In genomic region chr2:165778927-165779326, GRCm38 (mm10) we compare ENCODE assay signal across 8 mouse cellular contexts.
A peak's percentile ranks its signal among the peaks of the same experiment; 100 is the strongest.
DNase-seq lines count a peak whose midpoint lies in the region; ATAC-seq and TF ChIP-seq lines count a peak whose summit lies in the region.

No protein-coding gene starts in this region.

- ATAC-seq in limb, embryonic 11.5 days (ENCODE audit: insufficient number of reproducible peaks, low FRiP score, low TSS enrichment, low read depth), result no peak

- H3ac ChIP-seq in myocyte (ENCODE audit: control insufficient read depth, insufficient read length), result no peak overlapping the region

- H3K4me2 ChIP-seq in limb, embryonic 11.5 days (ENCODE audit: low read depth, severe bottlenecking), result no peak overlapping the region
- no peak overlapping the region for H3K4me2 ChIP-seq in myocyte (ENCODE audit: low read depth)

- DNase-seq in 416B (ENCODE audit: low read depth), result peak; percentile 83
- peak; percentile 60 for DNase-seq in adrenal gland, adult 8-10 months
- peak; percentile 78 for DNase-seq in embryo, embryonic 9.5 days (ENCODE audit: extremely low spot score)
- DNase-seq in gastrocnemius, postnatal 4 days (ENCODE audit: low spot score in 2 of 2), result peak; percentile 46 to 74
- peak; percentile 59 to 80 for DNase-seq in kidney, adult 8-10 months
- peak; percentile 89 for DNase-seq in limb, embryonic 11.5 days (ENCODE audit: low spot score)
- peak; percentile 38 to 51 for DNase-seq in spleen, postnatal 36 days (ENCODE audit: low spot score in 2 of 2)

- peaks cover 2% of the 10 kb centered on the region; the same call in 1 of the 2 replicates for H3K4me1 ChIP-seq in limb, embryonic 11.5 days (ENCODE audit: control insufficient read depth, insufficient read depth, low read length)

- no peak overlapping the region for H3K27ac ChIP-seq in limb, embryonic 11.5 days (replicated peaks; ENCODE audit: low read depth, low read length)

- H3K27me3 ChIP-seq in limb, embryonic 11.5 days (ENCODE audit: control insufficient read depth, insufficient read depth, low read length), result no peaks in the 10 kb centered on the region
- no peaks in the 10 kb centered on the region for H3K27me3 ChIP-seq in myocyte (ENCODE audit: control insufficient read depth, insufficient read depth, insufficient read length)

- no peak for TF ChIP-seq POLR2A in myocyte (IDR thresholded peaks at IDR 0.05; ENCODE audit: insufficient read length, low read depth)

- 0 out of 2 replicates have a peak, but pooled peaks cover 3% of the 10 kb centered on the region for H3K36me3 ChIP-seq in limb, embryonic 11.5 days (ENCODE audit: control insufficient read depth, insufficient read depth, low read length)
- no peaks in the 10 kb centered on the region for H3K36me3 ChIP-seq in myocyte (ENCODE audit: control insufficient read depth, insufficient read depth)

- H3K9me3 ChIP-seq in limb, embryonic 11.5 days (ENCODE audit: control insufficient read depth, low read length), result no peaks in the 10 kb centered on the region

- H3K9ac ChIP-seq in limb, embryonic 11.5 days (ENCODE audit: low read length), result no peak overlapping the region

- no peak overlapping the region for H3K4me3 ChIP-seq in limb, embryonic 11.5 days (ENCODE audit: low read depth, low read length)
- H3K4me3 ChIP-seq in myocyte, result no peak overlapping the region

- WGBS in limb, embryonic 11.5 days, result 29% methylated on average over 6 of the region's 6 CpGs

- no peaks in the 10 kb centered on the region for H3K79me2 ChIP-seq in myocyte (ENCODE audit: control insufficient read depth, insufficient read depth)

TF ChIP-seq in myocyte, 11 proteins besides CTCF, POLR2A, EP300 and RAD21:
- TF ChIP-seq POLR2AphosphoS2 (IDR thresholded peaks at IDR 0.05; ENCODE audit: insufficient read length, low read depth) (peak; percentile 34), MYOG (IDR thresholded peaks at IDR 0.05; ENCODE audit: control insufficient read depth in 1 of 3, insufficient read depth in 1 of 3, insufficient read length in 2 of 3, low read depth in 2 of 3) (peak; percentile 10 to 77 (median 31)), MYOD1 (IDR thresholded peaks at IDR 0.05; ENCODE audit: control insufficient read depth in 1 of 3, insufficient read length in 2 of 3, low read depth in 2 of 3) (peak in 2 of 3 experiments; percentile 81 to 83), E2F4 (IDR thresholded peaks at IDR 0.05; ENCODE audit: insufficient read depth) (no peak), TCF3 (IDR thresholded peaks at IDR 0.05; ENCODE audit: insufficient read length, low read depth) (no peak)
